Mouse (Mus musculus): ENCODE measurements around the gene Stox2.

GRCm38 (mm10) chr8:47334223-47334757 is 111.9 kb downstream of the Stox2 start:
- TF ChIP-seq CTCF (conservative IDR thresholded peaks at IDR 0.05; ENCODE audit: insufficient read depth, insufficient read length, low read depth, low read length) (no peak), POLR2A (IDR thresholded peaks at IDR 0.05; ENCODE audit: low read depth, low read length) (no peak)
